Mouse (Mus musculus): ENCODE results near the gene 1700025B11Rik. TPM values are rescaled to one million over a fixed set of nuclear protein-coding genes. Genes with fewer than 3 reads are reported as not detected.
"Not testable (repeated sequence)": the region's sequence is repeated elsewhere in the genome, so short reads cannot be mapped to it uniquely, and the experiment has no call there.

The 1700025B11Rik gene
- polyA plus RNA-seq, 2 experiments, result not detected

- Histone ChIP-seq H3K4me2 (replicated peaks; ENCODE audit: low read depth, low read length, severe bottlenecking) (no peak overlapping the region), H3K36me3 (ENCODE audit: control insufficient read depth, insufficient read depth, low read length) (no peaks in the 10 kb centered on the region), H3K9ac (ENCODE audit: low read depth, low read length, severe bottlenecking) (no peak overlapping the region), H3K27ac (replicated peaks; ENCODE audit: low read depth, low read length) (no peak overlapping the region), H3K4me1 (ENCODE audit: control insufficient read depth, insufficient read depth, low read length) (no peaks in the 10 kb centered on the region), H3K4me3 (replicated peaks; ENCODE audit: low read length) (no peak overlapping the region), H3K27me3 (ENCODE audit: control insufficient read depth, insufficient read depth, low read length) (no peaks in the 10 kb centered on the region), H3K9me3 (ENCODE audit: control insufficient read depth, low read length) (no peaks in the 10 kb centered on the region)
- no peak for TF ChIP-seq POLR2A (IDR thresholded peaks at IDR 0.05; ENCODE audit: borderline replicate concordance, extremely low read depth, insufficient read depth, insufficient read length)
- DNase-seq (ENCODE audit: low spot score), result no peak
- ATAC-seq (ENCODE audit: low FRiP score, low read depth), result no peak
These were observed 1.5 kb upstream of the 1700025B11Rik start for GRCm38 (mm10) chr15:77563219-77563618.

- not testable (repeated sequence) for DNase-seq (ENCODE audit: low spot score); H3K27ac ChIP-seq (replicated peaks; ENCODE audit: low read depth, low read length); H3K4me2 ChIP-seq (replicated peaks; ENCODE audit: low read depth, low read length, severe bottlenecking); H3K9me3 ChIP-seq (ENCODE audit: control insufficient read depth, low read length); H3K4me1 ChIP-seq (ENCODE audit: control insufficient read depth, insufficient read depth, low read length); H3K4me3 ChIP-seq (replicated peaks; ENCODE audit: low read length); H3K36me3 ChIP-seq (ENCODE audit: control insufficient read depth, insufficient read depth, low read length); ATAC-seq (ENCODE audit: low FRiP score, low read depth); H3K9ac ChIP-seq (ENCODE audit: low read depth, low read length, severe bottlenecking); H3K27me3 ChIP-seq (ENCODE audit: control insufficient read depth, insufficient read depth, low read length)
- WGBS, result 57% methylated on average over 1 of the region's 1 CpGs
These were observed 22.5 kb downstream of the 1700025B11Rik start for GRCm38 (mm10) chr15:77539221-77539620.

- TF ChIP-seq POLR2A (IDR thresholded peaks at IDR 0.05; ENCODE audit: borderline replicate concordance, extremely low read depth, insufficient read depth, insufficient read length), result no peak
- H3K4me1 ChIP-seq (ENCODE audit: control insufficient read depth, insufficient read depth, low read length), result no peaks in the 10 kb centered on the region
These were observed 28.5 kb downstream of the 1700025B11Rik start, which contains the start of gene Apol7c for GRCm38 (mm10) chr15:77533216-77533615. Apol7c (minus strand) TSS chr15:77533316.

GRCm38 (mm10) chr15:77523186-77523843, 38.4 kb downstream of the 1700025B11Rik start:
- 16% methylated on average over 6 of the region's 6 CpGs for WGBS
- not testable (repeated sequence) for H3K27me3 ChIP-seq (ENCODE audit: control insufficient read depth, insufficient read depth, low read length); H3K9ac ChIP-seq (ENCODE audit: low read depth, low read length, severe bottlenecking); ATAC-seq (ENCODE audit: low FRiP score, low read depth); H3K4me3 ChIP-seq (replicated peaks; ENCODE audit: low read length); H3K36me3 ChIP-seq (ENCODE audit: control insufficient read depth, insufficient read depth, low read length); H3K4me1 ChIP-seq (ENCODE audit: control insufficient read depth, insufficient read depth, low read length); H3K4me2 ChIP-seq (replicated peaks; ENCODE audit: low read depth, low read length, severe bottlenecking); H3K9me3 ChIP-seq (ENCODE audit: control insufficient read depth, low read length); H3K27ac ChIP-seq (replicated peaks; ENCODE audit: low read depth, low read length)
- peak; percentile 31 for DNase-seq (ENCODE audit: low spot score)

More at GRCm38 (mm10) chr15:77533216-77533615, 28.5 kb downstream of the 1700025B11Rik start, which contains the start of gene Apol7c:
- no peak for DNase-seq (ENCODE audit: low spot score)
- no peak within 1 kb of the TSS for H3K27ac ChIP-seq (replicated peaks; ENCODE audit: low read depth, low read length)
- H3K36me3 ChIP-seq (ENCODE audit: control insufficient read depth, insufficient read depth, low read length), result no peaks in the 10 kb centered on the region
- H3K4me3 ChIP-seq (replicated peaks; ENCODE audit: low read length), result no peak within 1 kb of the TSS
- H3K27me3 ChIP-seq (ENCODE audit: control insufficient read depth, insufficient read depth, low read length), result no peaks in the 10 kb centered on the region
- no peak within 1 kb of the TSS for H3K9ac ChIP-seq (ENCODE audit: low read depth, low read length, severe bottlenecking)
- ATAC-seq (ENCODE audit: low FRiP score, low read depth), result no peak
- H3K9me3 ChIP-seq (ENCODE audit: control insufficient read depth, low read length), result no peaks in the 10 kb centered on the region
- no peak within 1 kb of the TSS for H3K4me2 ChIP-seq (replicated peaks; ENCODE audit: low read depth, low read length, severe bottlenecking)

DNA sequence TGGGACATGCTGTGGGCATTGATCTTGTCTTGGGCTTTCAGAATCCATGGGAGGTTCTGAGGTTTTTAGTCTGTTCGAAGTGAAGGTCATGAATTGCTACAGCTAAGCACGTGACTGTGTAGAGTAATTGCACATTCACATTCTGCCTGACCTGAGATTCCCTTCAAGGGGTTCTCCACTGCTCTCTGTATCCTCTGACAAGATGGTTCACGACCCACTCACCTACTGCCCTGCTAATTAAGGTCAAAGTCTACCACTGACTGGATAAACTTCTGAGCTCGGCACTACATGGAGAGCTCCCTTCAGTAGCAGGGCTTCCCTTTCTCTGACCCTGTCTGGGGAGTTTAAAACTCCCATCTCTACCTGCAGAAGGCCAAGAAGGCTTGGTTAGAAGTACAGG, 41.1 kb downstream of the 1700025B11Rik start:
- H3K9me3 ChIP-seq (ENCODE audit: control insufficient read depth, low read length); H3K27ac ChIP-seq (replicated peaks; ENCODE audit: low read depth, low read length); H3K36me3 ChIP-seq (ENCODE audit: control insufficient read depth, insufficient read depth, low read length); H3K4me3 ChIP-seq (replicated peaks; ENCODE audit: low read length); H3K4me2 ChIP-seq (replicated peaks; ENCODE audit: low read depth, low read length, severe bottlenecking); ATAC-seq (ENCODE audit: low FRiP score, low read depth); H3K9ac ChIP-seq (ENCODE audit: low read depth, low read length, severe bottlenecking); DNase-seq (ENCODE audit: low spot score); H3K4me1 ChIP-seq (ENCODE audit: control insufficient read depth, insufficient read depth, low read length); H3K27me3 ChIP-seq (ENCODE audit: control insufficient read depth, insufficient read depth, low read length): not testable (repeated sequence)
- WGBS, result 74% methylated on average over 4 of the region's 4 CpGs

Other genes starting within 250 kb of the 1700025B11Rik start
- 0.45 and 0.50 TPM in 2 replicates for gene Apol7a, start 162.8 kb downstream of the 1700025B11Rik start, polyA plus RNA-seq (2012; rRNA removed)
- 0.22 and 0.23 TPM in 2 replicates for gene Apol7a, start 162.8 kb downstream of the 1700025B11Rik start, polyA plus RNA-seq (2014; fragmentation: Nextera tagmentation; extraction: Ambion mirVana)
- gene Apol9a, start 150.8 kb downstream of the 1700025B11Rik start, polyA plus RNA-seq (2012; rRNA removed), result 0.06 and 0.35 TPM in 2 replicates
- not detected in 2 replicates for gene Apol9a, start 150.8 kb downstream of the 1700025B11Rik start, polyA plus RNA-seq (2014; fragmentation: Nextera tagmentation; extraction: Ambion mirVana)
- 0.06 TPM in 2 replicates for gene Apol7b, start 114.4 kb downstream of the 1700025B11Rik start, polyA plus RNA-seq (2012; rRNA removed)
- gene Apol7b, start 114.4 kb downstream of the 1700025B11Rik start, polyA plus RNA-seq (2014; fragmentation: Nextera tagmentation; extraction: Ambion mirVana), result not detected in 2 replicates
- gene Apol10a, start 84.8 kb downstream of the 1700025B11Rik start, polyA plus RNA-seq (2012; rRNA removed), result not detected in 2 replicates
- gene Apol10a, start 84.8 kb downstream of the 1700025B11Rik start, polyA plus RNA-seq (2014; fragmentation: Nextera tagmentation; extraction: Ambion mirVana), result not detected in 2 replicates
- not detected in 2 replicates for gene Apol11a, start 53.6 kb downstream of the 1700025B11Rik start, polyA plus RNA-seq (2012; rRNA removed)
- not detected in 2 replicates for gene Apol11a, start 53.6 kb downstream of the 1700025B11Rik start, polyA plus RNA-seq (2014; fragmentation: Nextera tagmentation; extraction: Ambion mirVana)
- gene Apol7c, start 28.6 kb downstream of the 1700025B11Rik start, polyA plus RNA-seq (2012; rRNA removed), result 0.03 TPM in 1 of 2 replicates, not detected in the other
- not detected in 2 replicates for gene Apol7c, start 28.6 kb downstream of the 1700025B11Rik start, polyA plus RNA-seq (2014; fragmentation: Nextera tagmentation; extraction: Ambion mirVana)
- 0.04 and 0.16 TPM in 2 replicates for gene Apol10b, start 34.2 kb upstream of the 1700025B11Rik start, polyA plus RNA-seq (2012; rRNA removed)
- gene Apol10b, start 34.2 kb upstream of the 1700025B11Rik start, polyA plus RNA-seq (2014; fragmentation: Nextera tagmentation; extraction: Ambion mirVana), result 0.12 TPM in 1 of 2 replicates, not detected in the other
- not detected in 2 replicates for gene Gm36245, start 37.4 kb upstream of the 1700025B11Rik start, polyA plus RNA-seq (2012; rRNA removed)
- not detected in 2 replicates for gene Gm36245, start 37.4 kb upstream of the 1700025B11Rik start, polyA plus RNA-seq (2014; fragmentation: Nextera tagmentation; extraction: Ambion mirVana)
- 0.03 TPM in 1 of 2 replicates, not detected in the other for gene Apol11b, start 81.4 kb upstream of the 1700025B11Rik start, polyA plus RNA-seq (2012; rRNA removed)
- gene Apol11b, start 81.4 kb upstream of the 1700025B11Rik start, polyA plus RNA-seq (2014; fragmentation: Nextera tagmentation; extraction: Ambion mirVana), result not detected in 2 replicates
- 0.16 and 0.27 TPM in 2 replicates for gene Apol7e, start 137.0 kb upstream of the 1700025B11Rik start, polyA plus RNA-seq (2012; rRNA removed)
- 0.22 TPM in 1 of 2 replicates, not detected in the other for gene Apol7e, start 137.0 kb upstream of the 1700025B11Rik start, polyA plus RNA-seq (2014; fragmentation: Nextera tagmentation; extraction: Ambion mirVana)
- gene Apol9b, start 167.1 kb upstream of the 1700025B11Rik start, polyA plus RNA-seq (2012; rRNA removed), result 0.09 and 0.22 TPM in 2 replicates
- gene Apol9b, start 167.1 kb upstream of the 1700025B11Rik start, polyA plus RNA-seq (2014; fragmentation: Nextera tagmentation; extraction: Ambion mirVana), result 0.12 TPM in 1 of 2 replicates, not detected in the other
- 0.14 and 0.19 TPM in 2 replicates for gene Apol8, start 195.1 kb upstream of the 1700025B11Rik start, polyA plus RNA-seq (2012; rRNA removed)
- gene Apol8, start 195.1 kb upstream of the 1700025B11Rik start, polyA plus RNA-seq (2014; fragmentation: Nextera tagmentation; extraction: Ambion mirVana), result not detected in 2 replicates

Measured in limb, embryonic 14.5 days (tissue).